Mouse (Mus musculus): ENCODE data around the gene Foxred2.

- TF ChIP-seq CTCF (IDR thresholded peaks at IDR 0.05) (no peak), POLR2A (IDR thresholded peaks at IDR 0.05; ENCODE audit: insufficient read depth, low read depth, low read length) (no peak)
These were observed 7.5 kb downstream of the Foxred2 start for GRCm38 (mm10) chr15:77949061-77949460.
